Mouse (Mus musculus) intestine, embryonic 15.5 days (tissue): ENCODE measurements at regions not wholly inside any gene's neighbourhood (a gene's known extent, or its start where the extent isn't known, plus 50 kb on each side); places are given as distances from the start of the nearest gene placed in this dataset.
A peak's percentile ranks its signal among the peaks of the same experiment; 100 is the strongest.

Experiments
- ATAC-seq: fragments of 200-750 bp; cut with Nextera tagmentation; 2 replicates; pipeline ENCODE4 v1.8.0; 2017; ENCODE audit warnings: moderate TSS enrichment, moderate library complexity
- H3K27ac ChIP-seq: fragments of 300-500 bp; sonication (generic); 2 replicates; pipeline ENCODE4 v1.5.1; 2015; ENCODE audit warnings: mild to moderate bottlenecking, inconsistent platforms
- H3K27me3 ChIP-seq: fragments of 300-500 bp; sonication (generic); replicated peaks from 2 replicates; pipeline ENCODE4 v1.6.1; 2015; ENCODE audit warnings: inconsistent platforms
- H3K36me3 ChIP-seq: fragments of 300-500 bp; sonication (generic); 2 replicates; pipeline ENCODE4 v1.6.1; 2015; ENCODE audit warnings: inconsistent platforms
- H3K4me1 ChIP-seq: fragments of 300-500 bp; sonication (generic); replicated peaks from 2 replicates; pipeline ENCODE4 v1.6.1; 2015; ENCODE audit warnings: inconsistent platforms
- H3K4me2 ChIP-seq: fragments of 300-500 bp; sonication (generic); replicated peaks from 2 replicates; pipeline ENCODE4 v1.6.1; 2015; ENCODE audit warnings: mild to moderate bottlenecking, inconsistent platforms
- H3K4me3 ChIP-seq: fragments of 300-500 bp; sonication (generic); replicated peaks from 2 replicates; pipeline ENCODE4 v1.5.1; 2015; ENCODE audit warnings: inconsistent platforms
- H3K9ac ChIP-seq: fragments of 300-500 bp; sonication (generic); 2 replicates; pipeline ENCODE4 v1.6.1; 2015; ENCODE audit warnings: inconsistent platforms
- H3K9me3 ChIP-seq: fragments of 300-500 bp; sonication (generic); 2 replicates; pipeline ENCODE4 v1.6.1; 2016; ENCODE audit warnings: inconsistent platforms
- WGBS: fragments of 180-500 bp; shearing (Covaris S2); methylation state at CpG from one replicate; pipeline ENCODE4 v1.1.7; 2015; 5-methylcytosine and 5-hydroxymethylcytosine counted together

DNA sequence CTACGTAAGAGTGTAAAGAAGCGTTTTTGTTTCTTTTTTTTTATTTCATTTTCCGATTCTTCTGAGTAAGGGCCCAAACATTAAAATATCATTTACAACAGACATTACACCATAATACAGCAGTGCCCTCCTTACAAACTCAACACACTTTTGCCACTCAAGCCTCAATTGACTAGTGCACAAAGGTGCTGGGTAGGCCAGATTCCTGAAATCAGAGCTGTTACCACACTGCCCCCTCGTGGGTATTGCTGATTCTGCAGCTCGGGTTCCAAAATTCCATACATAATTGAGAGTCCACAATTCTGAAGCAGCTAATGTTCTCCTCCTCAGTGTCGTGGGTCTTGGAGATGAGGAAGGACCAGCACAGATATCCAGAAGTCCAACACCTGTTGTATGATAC, 82.5 kb upstream of the Lmcd1 start:
- H3K9me3 ChIP-seq = no peaks in the 10 kb centered on the region
- no peak overlapping the region for H3K4me2 ChIP-seq
- ATAC-seq = no peak
- WGBS = 47% methylated on average over 6 of the region's 6 CpGs
- H3K4me3 ChIP-seq = no peak overlapping the region
- H3K4me1 ChIP-seq = no peaks in the 10 kb centered on the region
- H3K27me3 ChIP-seq = no peaks in the 10 kb centered on the region
- H3K9ac ChIP-seq = no peak overlapping the region
- H3K27ac ChIP-seq = no peak overlapping the region
- no peaks in the 10 kb centered on the region for H3K36me3 ChIP-seq

DNA sequence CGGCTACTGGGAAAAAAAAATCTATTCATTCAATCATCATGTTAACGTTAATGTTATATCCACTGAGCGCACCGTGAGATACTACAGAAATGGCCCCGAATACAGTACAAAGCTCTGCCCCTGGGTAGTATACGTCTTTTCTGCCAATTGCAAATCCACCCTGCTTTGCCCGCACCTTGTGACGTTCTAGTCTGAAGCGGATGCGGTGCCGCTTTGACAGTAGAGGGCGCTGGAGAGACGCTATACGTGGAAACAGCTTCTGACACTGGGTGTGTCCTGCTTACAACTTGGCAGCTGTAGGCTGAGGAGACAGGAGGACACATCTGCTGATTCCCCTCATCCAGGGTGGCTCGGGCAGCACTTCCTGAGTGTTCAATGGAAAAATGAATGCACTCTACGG, 76.1 kb upstream of the Lmcd1 start:
- H3K4me3 ChIP-seq = no peak overlapping the region
- 10% methylated on average over 16 of the region's 16 CpGs for WGBS

DNA sequence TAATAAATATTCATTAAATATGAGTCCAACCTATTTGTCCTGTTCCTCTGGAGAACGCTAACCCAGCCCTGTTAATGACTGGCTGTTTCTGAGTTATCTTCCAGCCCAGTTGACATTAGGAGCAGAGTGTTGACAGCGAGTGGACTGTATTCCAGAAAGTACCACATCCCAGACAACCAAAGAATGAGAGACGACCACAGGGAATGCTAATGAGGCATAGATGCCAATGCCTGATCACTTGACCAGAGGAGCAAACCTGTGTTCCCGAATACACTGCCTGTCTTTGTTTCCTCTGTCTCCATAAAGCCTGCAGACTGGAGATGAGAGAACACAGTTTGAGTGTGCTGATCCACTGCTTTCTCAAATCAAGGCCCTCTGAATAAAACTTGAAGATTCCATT, 74.3 kb upstream of the Lmcd1 start:
- H3K27me3 ChIP-seq = no peaks in the 10 kb centered on the region
- no peak overlapping the region for H3K4me2 ChIP-seq
- 0 out of 2 replicates have a peak, but pooled peaks cover 2% of the 10 kb centered on the region for H3K4me1 ChIP-seq
- H3K4me3 ChIP-seq = no peak overlapping the region
- H3K27ac ChIP-seq = no peak overlapping the region
- 66% methylated on average over 4 of the region's 4 CpGs for WGBS
- no peaks in the 10 kb centered on the region for H3K9me3 ChIP-seq
- no peak for ATAC-seq
- H3K36me3 ChIP-seq = no peaks in the 10 kb centered on the region
- no peak overlapping the region for H3K9ac ChIP-seq

More for the DNA sequence above, 76.1 kb upstream of the Lmcd1 start:
- H3K27me3 ChIP-seq = no peaks in the 10 kb centered on the region
- H3K36me3 ChIP-seq = no peaks in the 10 kb centered on the region
- peak overlapping the region; percentile 48 for H3K4me2 ChIP-seq
- no peak overlapping the region for H3K27ac ChIP-seq
- H3K4me1 ChIP-seq = 0 out of 2 replicates have a peak, but pooled peaks cover 2% of the 10 kb centered on the region
- H3K9ac ChIP-seq = no peak overlapping the region
- no peaks in the 10 kb centered on the region for H3K9me3 ChIP-seq
- ATAC-seq = peak; percentile 88

DNA sequence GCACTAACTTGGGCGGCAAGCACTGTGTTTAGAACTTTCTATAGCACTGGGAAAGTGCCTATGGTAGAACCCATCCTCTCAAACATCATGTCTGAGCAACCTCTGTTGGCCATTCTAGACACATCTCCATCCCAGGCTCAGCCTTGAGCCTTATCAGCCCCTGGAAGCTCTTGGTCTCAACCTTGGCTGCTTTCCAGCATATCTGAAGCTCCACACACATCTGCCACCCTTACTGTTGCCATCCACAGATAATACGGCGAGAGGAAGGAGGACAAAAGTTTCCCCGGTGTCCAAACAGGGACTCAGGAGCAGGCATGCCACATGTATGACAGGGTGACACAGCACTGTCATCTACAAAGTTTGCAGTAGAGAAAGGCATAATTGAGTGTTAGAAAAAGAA, 71.4 kb upstream of the Lmcd1 start:
- Histone ChIP-seq H3K4me1 (0 out of 2 replicates have a peak, but pooled peaks cover 2% of the 10 kb centered on the region), H3K27ac (no peak overlapping the region), H3K9ac (no peak overlapping the region), H3K27me3 (no peaks in the 10 kb centered on the region), H3K4me2 (no peak overlapping the region), H3K36me3 (no peaks in the 10 kb centered on the region), H3K9me3 (no peaks in the 10 kb centered on the region), H3K4me3 (no peak overlapping the region)
- ATAC-seq = no peak
- 77% methylated on average over 4 of the region's 4 CpGs for WGBS

DNA sequence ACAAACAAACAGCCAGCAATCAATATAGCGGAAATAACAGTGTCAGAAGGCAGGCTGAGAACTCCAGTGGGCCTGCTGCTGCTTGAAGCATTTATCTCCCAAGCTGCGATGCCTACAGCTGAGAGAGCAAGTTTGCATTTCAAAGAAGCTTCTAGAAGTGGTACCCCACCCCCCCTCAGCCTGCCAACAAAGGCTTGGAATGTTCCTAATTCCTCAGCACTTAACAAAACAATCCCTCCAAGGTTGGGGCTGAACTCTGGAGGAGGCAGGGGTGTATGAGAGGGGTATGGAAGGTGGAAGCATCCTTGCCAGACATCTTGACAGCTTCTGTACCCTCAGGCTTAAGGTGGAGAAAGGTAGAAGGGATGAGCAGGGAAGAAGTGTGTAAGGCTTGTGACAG, 70.2 kb upstream of the Lmcd1 start:
- H3K36me3 ChIP-seq = no peaks in the 10 kb centered on the region
- no peak overlapping the region for H3K4me3 ChIP-seq
- ATAC-seq = no peak
- H3K9me3 ChIP-seq = no peaks in the 10 kb centered on the region
- no peaks in the 10 kb centered on the region for H3K27me3 ChIP-seq
- no peak overlapping the region for H3K9ac ChIP-seq
- H3K4me2 ChIP-seq = no peak overlapping the region
- 13% methylated on average over 2 of the region's 2 CpGs for WGBS
- no peaks in the 10 kb centered on the region for H3K4me1 ChIP-seq
- H3K27ac ChIP-seq = no peak overlapping the region

DNA sequence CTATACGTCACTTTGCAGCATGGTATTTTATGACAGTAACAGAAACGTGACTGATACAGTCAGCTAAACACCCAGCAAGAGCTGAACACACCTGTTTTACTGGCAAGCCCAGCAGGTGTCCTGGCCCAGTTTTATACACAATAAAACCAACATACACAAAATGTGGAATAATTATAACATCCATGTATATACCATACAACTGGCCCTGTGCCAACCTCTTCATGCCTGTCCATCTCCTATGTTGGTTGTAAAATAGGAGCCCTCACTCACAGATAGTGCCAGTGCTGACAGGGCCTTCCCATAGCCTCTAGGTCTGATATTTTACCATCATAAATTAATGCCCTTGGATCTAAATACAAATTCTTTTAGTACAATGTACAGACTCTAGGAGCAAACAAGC, 68.6 kb upstream of the Lmcd1 start:
- Histone ChIP-seq H3K4me1 (peaks cover under 1% of the 10 kb centered on the region; the same call in 1 of the 2 replicates), H3K4me2 (no peak overlapping the region), H3K4me3 (no peak overlapping the region), H3K36me3 (no peaks in the 10 kb centered on the region), H3K27me3 (no peaks in the 10 kb centered on the region), H3K9ac (no peak overlapping the region), H3K9me3 (no peaks in the 10 kb centered on the region), H3K27ac (no peak overlapping the region)
- 56% methylated on average over 2 of the region's 2 CpGs for WGBS
- ATAC-seq = no peak

DNA sequence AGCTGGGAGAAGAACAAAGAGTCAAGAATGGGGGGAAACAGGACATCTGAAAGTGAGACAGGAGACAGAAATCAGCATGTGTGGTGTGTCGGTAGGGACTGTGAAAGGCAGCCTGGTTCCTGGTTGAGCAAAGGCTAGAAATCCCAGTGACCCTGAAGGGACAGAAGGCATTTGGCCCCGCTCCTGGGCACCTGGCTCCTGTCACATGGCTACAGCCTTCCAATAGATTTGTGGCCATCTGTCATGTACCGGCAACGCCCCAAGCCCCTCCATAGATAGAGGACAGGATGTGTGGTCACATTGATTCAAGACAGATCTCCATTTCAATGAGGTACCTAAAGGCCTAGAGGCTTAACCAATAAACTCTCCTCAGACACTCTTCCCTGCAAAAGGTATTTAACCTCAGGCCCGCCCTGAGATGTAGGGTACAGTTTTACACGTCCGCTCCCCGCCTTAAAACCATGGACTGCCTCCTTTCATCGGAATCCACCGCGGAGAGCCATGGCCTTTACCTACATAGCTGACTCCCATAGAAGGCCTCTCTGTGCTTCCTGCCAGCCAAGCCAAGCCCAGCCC, 68.0 kb upstream of the Lmcd1 start:
- peaks cover 6% of the 10 kb centered on the region; the same call in 1 of the 2 replicates for H3K4me1 ChIP-seq
- no peak overlapping the region for H3K4me2 ChIP-seq
- H3K27me3 ChIP-seq = no peaks in the 10 kb centered on the region

DNA sequence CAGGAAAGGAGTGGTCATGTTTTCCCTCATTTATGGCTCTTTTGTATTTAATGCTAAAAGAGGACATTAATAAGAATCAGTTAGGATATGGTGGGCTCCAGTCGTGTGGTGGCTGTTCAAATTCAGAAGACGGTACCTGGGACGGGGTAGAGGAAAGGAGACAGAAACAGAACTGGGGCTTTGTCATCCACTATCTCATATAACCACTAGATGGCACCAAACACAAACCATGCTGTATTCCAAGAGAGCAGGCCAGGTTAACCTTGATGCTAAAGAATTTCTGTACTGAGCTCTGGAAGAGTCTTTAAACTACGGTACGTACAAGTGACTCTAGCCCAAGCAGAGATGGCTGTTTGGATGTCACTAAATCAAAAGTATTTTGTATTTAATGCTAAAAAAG, 66.3 kb upstream of the Lmcd1 start:
- no peaks in the 10 kb centered on the region for H3K27me3 ChIP-seq
- H3K4me3 ChIP-seq = no peak overlapping the region
- no peak overlapping the region for H3K9ac ChIP-seq
- ATAC-seq = 0 out of 2 replicates have a peak, but pooled peaks have one; percentile 29
- peaks cover 11% of the 10 kb centered on the region; the same call in 1 of the 2 replicates for H3K4me1 ChIP-seq
- H3K9me3 ChIP-seq = no peaks in the 10 kb centered on the region
- no peaks in the 10 kb centered on the region for H3K36me3 ChIP-seq
- H3K27ac ChIP-seq = no peak overlapping the region
- 19% methylated on average over 5 of the region's 5 CpGs for WGBS
- H3K4me2 ChIP-seq = no peak overlapping the region

More for the DNA sequence above, 68.0 kb upstream of the Lmcd1 start:
- no peak for ATAC-seq
- H3K9me3 ChIP-seq = no peaks in the 10 kb centered on the region
- H3K36me3 ChIP-seq = no peaks in the 10 kb centered on the region
- 85% methylated on average over 11 of the region's 11 CpGs for WGBS
- no peak overlapping the region for H3K9ac ChIP-seq
- H3K4me3 ChIP-seq = no peak overlapping the region
- H3K27ac ChIP-seq = no peak overlapping the region

DNA sequence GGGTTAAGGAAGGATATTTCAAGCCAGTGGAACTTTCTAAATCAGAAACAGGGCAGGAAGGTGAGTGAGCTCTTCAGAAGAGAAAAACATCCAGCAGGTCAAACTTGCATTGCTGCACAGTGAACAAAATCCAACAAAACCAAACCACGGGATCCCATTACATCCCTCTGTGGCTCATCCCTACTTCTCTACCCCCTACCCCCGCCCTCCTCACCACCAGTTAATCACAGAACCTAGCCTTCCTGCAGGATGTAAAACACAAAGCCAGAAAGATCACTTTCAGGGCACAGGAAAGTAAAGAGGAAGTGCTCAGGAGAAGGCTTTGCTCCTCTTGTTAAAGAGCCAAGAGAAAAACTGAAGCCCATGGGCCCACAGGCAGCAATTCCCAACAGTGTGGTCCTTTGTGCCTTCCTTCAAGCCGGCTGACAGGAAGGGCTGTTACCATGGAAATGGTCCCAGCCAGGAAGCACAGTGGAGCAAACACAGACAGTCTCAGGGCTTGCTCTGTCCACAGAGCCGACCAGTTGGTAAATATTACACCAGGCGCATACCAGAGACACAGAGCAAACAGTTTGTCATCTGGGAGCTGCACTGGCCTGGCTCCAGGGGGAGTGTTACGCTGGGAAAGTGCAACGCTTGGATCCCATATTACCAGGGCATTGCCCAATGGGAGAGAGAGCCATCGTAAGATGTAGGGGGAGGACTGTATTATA, 63.2 kb upstream of the Lmcd1 start:
- peak; percentile 94 for ATAC-seq
- H3K9me3 ChIP-seq = no peaks in the 10 kb centered on the region
- H3K9ac ChIP-seq = no peak overlapping the region
- no peak overlapping the region for H3K4me2 ChIP-seq
- WGBS = 8% methylated on average over 8 of the region's 8 CpGs
- H3K27me3 ChIP-seq = no peaks in the 10 kb centered on the region
- H3K27ac ChIP-seq = peak overlapping the region; percentile 56
- no peak overlapping the region for H3K4me3 ChIP-seq
- peaks cover 11% of the 10 kb centered on the region; the same call in 1 of the 2 replicates for H3K4me1 ChIP-seq
- no peaks in the 10 kb centered on the region for H3K36me3 ChIP-seq

DNA sequence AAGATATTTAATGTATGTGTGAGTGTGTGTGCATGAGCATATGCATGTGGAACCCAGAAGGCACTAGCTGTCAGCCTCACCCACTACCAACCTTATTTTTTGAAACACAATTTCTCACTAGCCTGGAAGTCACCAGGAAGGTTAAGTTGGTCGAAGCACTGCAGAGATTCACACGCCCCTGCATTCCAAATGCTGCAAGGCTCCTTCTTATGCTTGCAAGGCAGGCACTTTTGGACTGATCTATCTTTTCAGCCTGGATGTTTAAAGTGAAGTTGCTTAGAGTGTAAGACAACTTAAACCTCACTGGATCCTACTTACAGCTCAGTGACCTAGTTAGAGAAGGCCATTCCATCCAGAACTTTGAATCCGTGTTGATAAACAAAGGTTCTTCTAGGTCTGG, 56.7 kb upstream of the Lmcd1 start:
- Histone ChIP-seq H3K9me3 (no peaks in the 10 kb centered on the region), H3K4me2 (no peak overlapping the region), H3K9ac (no peak overlapping the region), H3K4me1 (no peaks in the 10 kb centered on the region), H3K27ac (no peak overlapping the region), H3K27me3 (no peaks in the 10 kb centered on the region), H3K36me3 (no peaks in the 10 kb centered on the region), H3K4me3 (no peak overlapping the region)
- ATAC-seq = no peak
- WGBS = 78% methylated on average over 3 of the region's 3 CpGs

DNA sequence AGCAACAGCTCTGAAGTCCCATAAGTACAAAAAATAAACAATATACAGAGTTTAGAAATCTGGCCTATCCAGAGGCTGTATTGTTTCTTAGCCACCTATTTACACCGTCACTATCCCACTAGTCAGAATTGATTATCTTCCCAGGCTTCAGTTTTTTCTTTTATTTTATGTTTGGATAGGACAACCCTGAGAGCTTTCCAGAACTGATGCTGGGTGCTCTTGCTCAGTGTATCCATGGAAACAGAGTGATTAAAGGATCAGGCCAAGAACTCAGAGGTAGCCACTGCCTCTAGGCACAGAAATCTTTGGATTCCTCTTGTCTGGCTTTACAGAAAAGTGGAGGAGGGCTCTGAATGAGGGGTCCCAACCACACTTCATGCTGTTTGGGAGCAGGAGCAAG, 55.3 kb upstream of the Lmcd1 start:
- WGBS = 55% methylated on average over 1 of the region's 1 CpGs
- ATAC-seq = no peak
- no peaks in the 10 kb centered on the region for H3K27me3 ChIP-seq

DNA sequence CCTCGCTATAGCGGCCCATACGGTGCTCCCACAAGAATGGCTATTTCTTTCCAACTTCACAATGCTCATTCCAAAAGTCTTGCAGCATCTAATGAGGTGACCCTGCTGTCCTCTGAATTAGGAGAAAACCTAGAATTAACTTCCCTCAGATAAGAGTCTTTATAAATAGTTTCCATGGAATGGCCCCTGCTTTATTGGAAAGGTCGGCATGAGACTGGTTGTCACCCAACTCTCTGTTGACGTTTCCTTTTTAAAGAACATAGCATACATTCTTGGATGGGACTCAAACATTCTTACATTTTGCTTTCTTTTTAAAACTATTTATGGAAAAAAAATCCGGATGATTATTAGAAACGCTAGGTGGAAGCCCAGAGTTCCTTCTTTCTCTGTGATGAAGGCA, 53.9 kb upstream of the Lmcd1 start:
- Histone ChIP-seq H3K27me3 (no peaks in the 10 kb centered on the region), H3K4me2 (no peak overlapping the region), H3K36me3 (no peaks in the 10 kb centered on the region), H3K4me1 (no peaks in the 10 kb centered on the region), H3K4me3 (no peak overlapping the region), H3K9me3 (no peaks in the 10 kb centered on the region), H3K9ac (no peak overlapping the region), H3K27ac (no peak overlapping the region)
- WGBS = 82% methylated on average over 7 of the region's 7 CpGs
- ATAC-seq = no peak

More for the DNA sequence above, 55.3 kb upstream of the Lmcd1 start:
- H3K9me3 ChIP-seq = no peaks in the 10 kb centered on the region
- no peak overlapping the region for H3K4me3 ChIP-seq
- no peak overlapping the region for H3K9ac ChIP-seq
- H3K36me3 ChIP-seq = no peaks in the 10 kb centered on the region
- no peaks in the 10 kb centered on the region for H3K4me1 ChIP-seq
- H3K27ac ChIP-seq = no peak overlapping the region
- H3K4me2 ChIP-seq = no peak overlapping the region

DNA sequence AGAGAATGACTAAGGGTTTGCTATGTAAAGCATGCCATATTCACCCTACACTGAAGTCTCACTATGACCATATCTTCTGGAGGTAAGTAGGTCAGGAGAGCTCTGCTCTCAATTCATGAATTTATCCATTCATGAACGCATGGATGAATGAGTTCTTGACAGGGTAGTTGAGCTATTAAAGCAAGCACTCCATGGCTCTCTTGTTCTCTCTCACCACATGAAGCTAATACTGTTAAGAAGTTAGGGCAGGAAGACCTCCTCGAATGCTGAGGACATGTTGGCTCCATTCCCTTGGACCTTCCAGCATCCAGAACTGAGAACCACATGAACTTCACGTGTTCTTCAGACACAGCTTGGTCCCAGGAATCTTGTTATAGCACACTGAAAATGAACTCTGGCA, 53.4 kb upstream of the Lmcd1 start:
- Histone ChIP-seq H3K9ac (no peak overlapping the region), H3K36me3 (no peaks in the 10 kb centered on the region), H3K27me3 (no peaks in the 10 kb centered on the region), H3K4me3 (no peak overlapping the region), H3K4me2 (no peak overlapping the region), H3K4me1 (no peaks in the 10 kb centered on the region), H3K27ac (no peak overlapping the region), H3K9me3 (no peaks in the 10 kb centered on the region)
- WGBS = 82% methylated on average over 3 of the region's 3 CpGs
- no peak for ATAC-seq
